Mouse (Mus musculus): ENCODE data around the gene Mrpl35. TPM values are rescaled to one million over a fixed set of nuclear protein-coding genes. Genes with fewer than 3 reads are reported as not detected.

Gene Mrpl35
- polyA plus RNA-seq, 1 experiment: not detected

DNA sequence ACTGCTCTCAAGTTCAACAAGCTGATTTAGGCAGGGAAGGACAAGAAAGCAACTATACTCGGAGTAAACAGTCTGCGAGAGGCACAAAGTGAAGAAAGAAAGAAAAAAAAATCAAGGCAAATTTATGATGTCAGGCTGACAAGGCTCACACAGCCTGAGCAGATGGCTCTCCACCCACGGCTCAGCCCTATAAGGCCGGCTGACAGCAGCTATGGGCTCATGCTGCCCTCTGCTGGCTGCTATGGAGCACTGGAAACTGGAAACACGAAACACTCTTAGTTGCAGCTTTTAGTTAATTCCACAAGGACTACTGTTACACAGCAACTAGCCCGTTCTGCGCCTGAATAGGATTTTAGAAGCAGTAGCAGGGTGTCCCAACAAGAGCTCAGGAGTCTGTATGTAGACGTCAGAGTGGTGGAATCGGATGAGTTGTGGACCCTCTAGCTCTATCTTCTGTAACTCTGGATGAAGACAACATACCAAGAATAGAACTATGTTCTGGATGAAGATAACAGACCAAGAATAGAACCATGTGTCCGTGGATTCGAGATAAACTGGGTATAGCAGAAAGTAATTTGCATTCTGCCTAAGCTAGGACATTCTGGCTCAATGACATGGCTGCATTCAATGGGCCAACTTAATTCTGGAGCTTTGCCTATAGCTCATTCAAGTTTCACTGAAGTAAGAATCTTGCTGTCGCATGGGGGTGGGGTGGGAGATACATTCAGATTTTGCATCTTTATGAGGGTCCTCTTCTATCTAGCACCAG, 22.5 kb downstream of the Mrpl35 start:
- no peak overlapping the region for H3K4me3 ChIP-seq (ENCODE audit: insufficient read depth, low read depth, low read length)
- 13% methylated on average over 12 of the region's 12 CpGs for WGBS
- no peak overlapping the region for H3K27ac ChIP-seq (ENCODE audit: insufficient read depth, low read depth, low read length)
- TF ChIP-seq POLR2A (IDR thresholded peaks at IDR 0.05; ENCODE audit: insufficient read depth, low read depth, low read length): no peak
- peak; percentile 85 for TF ChIP-seq CTCF (IDR thresholded peaks at IDR 0.05; ENCODE audit: insufficient read depth, low read depth, low read length)
- peaks cover 8% of the 10 kb centered on the region for H3K4me1 ChIP-seq (ENCODE audit: control insufficient read depth, insufficient read depth, low read length)

DNA sequence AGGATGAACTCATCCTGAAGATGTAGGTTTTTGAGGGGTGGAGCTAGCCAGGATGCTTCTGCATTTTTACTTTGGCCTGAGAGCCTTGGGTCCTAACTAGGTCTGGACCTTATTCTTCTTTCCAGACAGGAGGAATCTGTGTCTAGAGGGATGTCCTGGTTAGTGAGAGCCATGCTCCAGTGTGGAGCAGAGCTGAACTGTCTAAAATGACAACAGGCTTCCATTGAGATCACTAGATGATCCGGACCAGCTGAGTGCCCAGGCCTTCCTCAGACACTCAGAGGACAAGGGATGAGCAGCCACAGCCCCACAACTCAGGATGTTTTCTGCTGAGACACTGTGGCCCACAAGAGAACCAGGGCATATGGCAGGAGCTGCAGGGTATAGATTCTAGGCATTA, 23.2 kb downstream of the Mrpl35 start:
- H3K27ac ChIP-seq (ENCODE audit: insufficient read depth, low read depth, low read length): no peak overlapping the region

DNA sequence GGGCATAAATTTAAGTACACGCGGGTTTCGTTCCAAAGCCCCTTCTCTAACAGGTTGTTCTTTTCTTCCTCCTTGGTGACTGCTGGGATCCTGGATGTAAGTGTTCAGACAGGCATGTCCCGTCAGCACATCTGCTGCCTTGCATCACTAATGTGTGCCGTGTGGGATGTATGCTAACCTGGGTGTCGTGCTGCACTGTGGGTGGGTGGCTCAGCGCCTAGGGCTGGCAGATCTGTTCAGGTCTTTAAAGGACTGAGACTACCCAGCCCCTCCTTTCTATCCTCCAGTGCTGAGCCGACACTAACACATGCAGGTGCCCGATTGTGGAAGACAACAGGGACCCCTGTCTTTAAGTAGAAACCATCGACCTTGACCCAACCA, 25.1 kb downstream of the Mrpl35 start:
- no peak overlapping the region for H3K27ac ChIP-seq (ENCODE audit: insufficient read depth, low read depth, low read length)
- peaks cover 8% of the 10 kb centered on the region for H3K4me1 ChIP-seq (ENCODE audit: control insufficient read depth, insufficient read depth, low read length)
- no peak overlapping the region for H3K4me3 ChIP-seq (ENCODE audit: insufficient read depth, low read depth, low read length)
- no peak for TF ChIP-seq POLR2A (IDR thresholded peaks at IDR 0.05; ENCODE audit: insufficient read depth, low read depth, low read length)
- no peak for TF ChIP-seq CTCF (IDR thresholded peaks at IDR 0.05; ENCODE audit: insufficient read depth, low read depth, low read length)
- 62% methylated on average over 10 of the region's 10 CpGs for WGBS

More for the DNA sequence above, 23.2 kb downstream of the Mrpl35 start:
- WGBS: 95% methylated on average over 1 of the region's 1 CpGs
- Histone ChIP-seq H3K4me1 (ENCODE audit: control insufficient read depth, insufficient read depth, low read length) (peaks cover 8% of the 10 kb centered on the region), H3K4me3 (ENCODE audit: insufficient read depth, low read depth, low read length) (no peak overlapping the region)
- TF ChIP-seq CTCF (IDR thresholded peaks at IDR 0.05; ENCODE audit: insufficient read depth, low read depth, low read length) (no peak), POLR2A (IDR thresholded peaks at IDR 0.05; ENCODE audit: insufficient read depth, low read depth, low read length) (no peak)

DNA sequence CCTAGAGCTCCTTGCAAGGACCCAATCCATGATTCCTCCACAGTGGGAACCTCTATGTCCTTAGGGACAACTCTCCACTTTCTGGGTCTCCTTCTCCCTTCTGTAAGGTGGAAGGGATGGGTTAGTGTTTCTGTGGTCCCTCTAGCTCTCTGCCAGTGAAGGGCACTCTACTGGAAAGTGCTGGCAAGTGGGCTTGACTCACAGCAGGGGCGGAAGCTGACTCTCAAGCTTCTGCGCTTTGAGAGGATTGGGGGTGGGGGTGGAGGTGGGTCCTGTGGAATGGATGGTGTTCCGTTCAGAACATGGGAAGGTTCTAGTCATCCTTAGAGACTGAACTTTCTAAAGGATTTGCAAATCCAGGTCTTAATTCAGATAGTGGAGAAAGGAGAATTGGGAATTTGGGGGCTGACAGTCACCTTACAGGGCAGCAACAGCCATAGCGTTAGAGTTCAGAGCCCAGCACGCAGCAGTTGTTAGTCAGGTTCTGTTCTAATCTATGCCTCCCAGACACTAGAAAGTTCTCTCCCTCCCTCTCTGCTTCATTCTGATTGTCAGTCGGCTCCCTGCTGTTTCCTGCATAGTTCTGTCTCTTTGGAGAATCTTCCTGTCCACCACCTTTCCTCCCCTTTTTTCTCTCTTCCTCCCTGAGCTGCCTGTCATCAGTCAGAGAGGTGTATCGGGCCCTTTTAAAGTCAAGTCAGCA, 25.6 kb downstream of the Mrpl35 start:
- TF ChIP-seq CTCF (IDR thresholded peaks at IDR 0.05; ENCODE audit: insufficient read depth, low read depth, low read length): no peak
- no peak for TF ChIP-seq POLR2A (IDR thresholded peaks at IDR 0.05; ENCODE audit: insufficient read depth, low read depth, low read length)
- peaks cover 8% of the 10 kb centered on the region for H3K4me1 ChIP-seq (ENCODE audit: control insufficient read depth, insufficient read depth, low read length)
- no peak overlapping the region for H3K4me3 ChIP-seq (ENCODE audit: insufficient read depth, low read depth, low read length)
- no peak overlapping the region for H3K27ac ChIP-seq (ENCODE audit: insufficient read depth, low read depth, low read length)
- 42% methylated on average over 7 of the region's 7 CpGs for WGBS

DNA sequence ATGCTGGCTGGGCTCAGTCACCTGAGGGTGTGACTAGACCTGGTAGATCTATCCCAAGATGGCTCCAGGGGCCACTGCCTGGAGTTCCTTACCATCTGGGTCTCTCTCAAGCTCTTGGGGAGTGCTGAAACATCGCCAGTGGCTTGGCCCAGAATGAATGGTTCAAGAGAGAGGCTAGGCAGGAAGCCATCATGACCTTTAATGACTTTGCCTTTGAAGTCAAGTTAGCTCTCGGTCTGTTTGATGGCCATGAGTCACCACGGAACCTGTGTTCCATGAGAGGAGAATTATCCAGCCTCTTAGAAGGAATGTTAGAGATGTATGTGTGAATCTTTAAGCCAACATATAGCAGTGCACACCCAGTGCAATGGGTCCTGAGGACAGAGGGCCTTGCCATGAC, 27.4 kb downstream of the Mrpl35 start:
- TF ChIP-seq POLR2A (IDR thresholded peaks at IDR 0.05; ENCODE audit: insufficient read depth, low read depth, low read length) (no peak), CTCF (IDR thresholded peaks at IDR 0.05; ENCODE audit: insufficient read depth, low read depth, low read length) (no peak)
- Histone ChIP-seq H3K27ac (ENCODE audit: insufficient read depth, low read depth, low read length) (no peak overlapping the region), H3K4me3 (ENCODE audit: insufficient read depth, low read depth, low read length) (no peak overlapping the region), H3K4me1 (ENCODE audit: control insufficient read depth, insufficient read depth, low read length) (peaks cover 8% of the 10 kb centered on the region)
- 53% methylated on average over 3 of the region's 3 CpGs for WGBS

- no peaks in the 10 kb centered on the region for H3K4me1 ChIP-seq (ENCODE audit: control insufficient read depth, insufficient read depth, low read length)
- TF ChIP-seq CTCF (IDR thresholded peaks at IDR 0.05; ENCODE audit: insufficient read depth, low read depth, low read length) (no peak), POLR2A (IDR thresholded peaks at IDR 0.05; ENCODE audit: insufficient read depth, low read depth, low read length) (no peak)
- H3K4me3 ChIP-seq (ENCODE audit: insufficient read depth, low read depth, low read length): no peak overlapping the region
- no peak overlapping the region for H3K27ac ChIP-seq (ENCODE audit: insufficient read depth, low read depth, low read length)
- 77% methylated on average over 6 of the region's 6 CpGs for WGBS
Observed at GRCm38 (mm10) chr6:71791771-71792170, 35.0 kb downstream of the Mrpl35 start.

GRCm38 (mm10) chr6:71788348-71788747, 38.4 kb downstream of the Mrpl35 start:
- 82% methylated on average over 9 of the region's 9 CpGs for WGBS

DNA sequence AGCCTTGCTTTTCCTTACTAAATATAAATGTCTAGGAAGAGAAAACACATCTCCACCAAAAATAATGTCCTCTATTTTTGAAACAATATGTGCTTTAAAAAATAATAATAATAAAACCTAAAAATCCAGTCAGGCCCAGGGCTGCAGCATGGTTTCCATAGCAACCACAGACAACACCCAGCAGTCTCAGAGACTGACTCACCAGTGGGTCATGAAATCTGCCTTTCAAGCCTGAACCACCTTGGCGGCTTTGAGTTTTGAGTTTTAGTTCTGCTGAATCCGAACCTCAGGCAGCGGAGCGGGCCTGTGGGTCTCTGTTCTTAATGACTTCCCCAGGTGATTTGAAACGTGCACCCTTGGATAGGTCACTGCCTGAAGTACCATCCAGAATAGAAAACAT, 43.6 kb downstream of the Mrpl35 start:
- Histone ChIP-seq H3K4me3 (ENCODE audit: insufficient read depth, low read depth, low read length) (no peak overlapping the region), H3K4me1 (ENCODE audit: control insufficient read depth, insufficient read depth, low read length) (peaks cover 8% of the 10 kb centered on the region; the same call in 1 of the 2 replicates), H3K27ac (ENCODE audit: insufficient read depth, low read depth, low read length) (no peak overlapping the region)
- TF ChIP-seq CTCF (IDR thresholded peaks at IDR 0.05; ENCODE audit: insufficient read depth, low read depth, low read length): no peak
- TF ChIP-seq POLR2A (IDR thresholded peaks at IDR 0.05; ENCODE audit: insufficient read depth, low read depth, low read length): no peak
- WGBS: 86% methylated on average over 5 of the region's 5 CpGs

More at GRCm38 (mm10) chr6:71788348-71788747, 38.4 kb downstream of the Mrpl35 start:
- peaks cover 4% of the 10 kb centered on the region; the same call in 1 of the 2 replicates for H3K4me1 ChIP-seq (ENCODE audit: control insufficient read depth, insufficient read depth, low read length)
- TF ChIP-seq CTCF (IDR thresholded peaks at IDR 0.05; ENCODE audit: insufficient read depth, low read depth, low read length): no peak
- no peak for TF ChIP-seq POLR2A (IDR thresholded peaks at IDR 0.05; ENCODE audit: insufficient read depth, low read depth, low read length)
- no peak overlapping the region for H3K4me3 ChIP-seq (ENCODE audit: insufficient read depth, low read depth, low read length)
- H3K27ac ChIP-seq (ENCODE audit: insufficient read depth, low read depth, low read length): no peak overlapping the region

DNA sequence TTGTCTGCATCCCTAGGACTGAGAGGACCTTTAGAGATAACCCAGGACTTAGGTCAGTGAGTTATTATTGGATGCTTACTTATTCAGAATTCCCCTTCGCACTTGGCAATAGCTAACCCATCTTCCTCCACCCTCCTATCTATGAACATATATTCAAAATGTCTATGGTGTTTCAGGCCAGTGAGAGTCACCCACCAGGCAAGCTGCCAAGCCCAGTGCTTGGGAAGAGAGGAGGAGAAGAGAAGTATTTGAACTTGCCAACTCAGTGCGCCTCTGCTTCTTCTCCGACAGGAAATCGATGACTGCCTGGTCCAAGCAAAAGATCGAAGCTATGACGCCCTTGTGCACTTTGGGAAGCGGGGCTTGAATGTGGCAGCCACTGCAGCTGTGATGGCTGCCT, 46.3 kb downstream of the Mrpl35 start:
- TF ChIP-seq POLR2A (IDR thresholded peaks at IDR 0.05; ENCODE audit: insufficient read depth, low read depth, low read length): no peak
- TF ChIP-seq CTCF (IDR thresholded peaks at IDR 0.05; ENCODE audit: insufficient read depth, low read depth, low read length): no peak

More for the DNA sequence above, 46.3 kb downstream of the Mrpl35 start:
- Histone ChIP-seq H3K4me3 (ENCODE audit: insufficient read depth, low read depth, low read length) (no peak overlapping the region), H3K4me1 (ENCODE audit: control insufficient read depth, insufficient read depth, low read length) (peaks cover 6% of the 10 kb centered on the region; the same call in 1 of the 2 replicates), H3K27ac (ENCODE audit: insufficient read depth, low read depth, low read length) (no peak overlapping the region)
- whole genome bisulfite sequencing: 78% methylated on average over 7 of the region's 7 CpGs

Data from olfactory bulb, adult 2 months (tissue).